Mouse (Mus musculus) CH12.LX (cell line): ENCODE results near the gene Gm11568. TPM values are rescaled to one million over a fixed set of nuclear protein-coding genes. Genes with fewer than 3 reads are reported as not detected.
"Not testable (repeated sequence)": the region's sequence is repeated elsewhere in the genome, so short reads cannot be mapped to it uniquely, and the experiment has no call there.

Source experiments
- DNase-seq: peaks from one replicate; pipeline ENCODE4 v3.0.0-alpha.2; 2013; ENCODE audit errors: extremely low read depth
- H3K27ac ChIP-seq: 2 replicates; pipeline ENCODE4 v1.5.1; 2012; ENCODE audit warnings: low read depth, mild to moderate bottlenecking, control low read depth, moderate library complexity; ENCODE audit not compliant: insufficient read depth
- H3K27me3 ChIP-seq: replicated peaks from 2 replicates; pipeline ENCODE3; 2012; ENCODE audit warnings: inconsistent platforms
- H3K36me3 ChIP-seq, 2 experiments: replicated peaks in 1 of 2; 2 replicates each; pipeline versions ENCODE3 to v1.6.1; 2012; ENCODE audit warnings: inconsistent platforms in 1 of 2, low read length in 1 of 2, mild to moderate bottlenecking in 1 of 2, mixed read lengths in 1 of 2, moderate library complexity in 1 of 2; ENCODE audit not compliant: control insufficient read depth in 1 of 2, insufficient read depth in 1 of 2
- H3K4me1 ChIP-seq, 2 experiments: 2 replicates each; pipeline ENCODE4 v1.6.1; 2012; ENCODE audit warnings: inconsistent platforms in 1 of 2, moderate library complexity in 1 of 2; ENCODE audit not compliant: insufficient read depth in 2 of 2, control insufficient read depth in 1 of 2
- H3K4me2 ChIP-seq: 2 replicates; pipeline ENCODE4 v1.6.1; 2012; ENCODE audit warnings: low read depth, mild to moderate bottlenecking, control low read depth; ENCODE audit not compliant: poor library complexity, insufficient read depth, severe bottlenecking
- H3K4me3 ChIP-seq, 3 experiments: fragments of 150-350 bp in 1 of 3; sonication (generic) in 1 of 3; replicated peaks in 1 of 3; 2 replicates each; pipeline versions ENCODE3 to v1.5.1; 2011 to 2012; ENCODE audit warnings: low read depth in 2 of 3, low read length in 2 of 3, mild to moderate bottlenecking in 2 of 3, moderate library complexity in 2 of 3, control low read depth in 1 of 3, improper control_type of control experiment in 1 of 3, inconsistent platforms in 1 of 3, mixed read lengths in 1 of 3; ENCODE audit not compliant: poor library complexity in 1 of 3
- H3K79me2 ChIP-seq: replicated peaks from 2 replicates; pipeline ENCODE4 v1.6.1; 2012; ENCODE audit warnings: mild to moderate bottlenecking, moderate library complexity; ENCODE audit not compliant: control insufficient read depth, poor library complexity, insufficient read depth, severe bottlenecking; ENCODE audit errors: extremely low read depth
- H3K9ac ChIP-seq: 2 replicates; pipeline ENCODE4 v1.6.1; 2012; ENCODE audit warnings: low read depth, mild to moderate bottlenecking, control low read depth, moderate library complexity; ENCODE audit not compliant: insufficient read depth
- H3K9me3 ChIP-seq: replicated peaks from 2 replicates; pipeline ENCODE3; 2012; ENCODE audit warnings: low read length, inconsistent platforms, mixed read lengths
- BHLHE40 ChIP-seq: IDR thresholded peaks from 2 replicates; pipeline ENCODE4 v1.6.1; 2011; ENCODE audit warnings: mild to moderate bottlenecking, low read depth, low read length, improper control_type of control experiment
- CHD1 ChIP-seq: IDR thresholded peaks from 2 replicates; pipeline ENCODE4 v1.6.1; 2012; ENCODE audit warnings: low read depth, low read length, improper control_type of control experiment, inconsistent platforms
- CTCF ChIP-seq, 2 experiments: IDR thresholded peaks in 1 of 2; conservative IDR thresholded peaks in 1 of 2; 2 replicates each; pipeline ENCODE4 v1.5.1; 2011 to 2012; ENCODE audit warnings: low read depth in 2 of 2, low read length in 2 of 2, improper control_type of control experiment in 1 of 2, inconsistent platforms in 1 of 2, mild to moderate bottlenecking in 1 of 2, moderate library complexity in 1 of 2
- ETS1 ChIP-seq: conservative IDR thresholded peaks from 2 replicates; pipeline ENCODE4 v1.6.1; 2012; ENCODE audit warnings: low read depth, mild to moderate bottlenecking, inconsistent platforms, low read length, improper control_type of control experiment, moderate library complexity
- GABPA ChIP-seq: IDR thresholded peaks from 2 replicates; pipeline ENCODE4 v1.6.1; 2012; ENCODE audit warnings: low read depth, low read length, improper control_type of control experiment, inconsistent platforms; ENCODE audit not compliant: insufficient replicate concordance
- KAT2A ChIP-seq: IDR thresholded peaks from 2 replicates; pipeline ENCODE4 v1.6.1; 2012; ENCODE audit warnings: low read length, improper control_type of control experiment, inconsistent platforms; ENCODE audit not compliant: insufficient replicate concordance
- MAFK ChIP-seq: IDR thresholded peaks from 2 replicates; pipeline ENCODE4 v1.6.1; 2011; ENCODE audit warnings: low read length, improper control_type of control experiment; ENCODE audit not compliant: insufficient replicate concordance
- MAZ ChIP-seq: IDR thresholded peaks from 2 replicates; pipeline ENCODE4 v1.6.1; 2012; ENCODE audit warnings: low read depth, mild to moderate bottlenecking, inconsistent platforms, low read length, improper control_type of control experiment, moderate library complexity
- MEF2A ChIP-seq: IDR thresholded peaks from 2 replicates; pipeline ENCODE4 v1.6.1; 2014; ENCODE audit warnings: low read depth, mild to moderate bottlenecking, inconsistent platforms, low read length, improper control_type of control experiment, borderline replicate concordance
- MXI1 ChIP-seq: IDR thresholded peaks from 2 replicates; pipeline ENCODE4 v1.6.1; 2011; ENCODE audit warnings: mild to moderate bottlenecking, low read depth, low read length, improper control_type of control experiment
- MYC ChIP-seq: IDR thresholded peaks from 2 replicates; pipeline ENCODE4 v1.6.1; 2011; ENCODE audit warnings: low read depth, mild to moderate bottlenecking, improper control_type of control experiment, low read length
- NELFE ChIP-seq: IDR thresholded peaks from 2 replicates; pipeline ENCODE4 v1.6.1; 2011; ENCODE audit warnings: low read depth, low read length, improper control_type of control experiment
- NRF1 ChIP-seq: IDR thresholded peaks from 2 replicates; pipeline ENCODE4 v1.6.1; 2014; ENCODE audit warnings: low read depth, mild to moderate bottlenecking, inconsistent platforms, low read length, improper control_type of control experiment, moderate library complexity
- PAX5 ChIP-seq: IDR thresholded peaks from 2 replicates; pipeline ENCODE4 v1.6.1; 2012; ENCODE audit warnings: low read length, inconsistent platforms, mixed read lengths
- POLR2A ChIP-seq: IDR thresholded peaks from 2 replicates; pipeline ENCODE4 v1.6.1; 2011; ENCODE audit warnings: low read depth, mild to moderate bottlenecking, improper control_type of control experiment, low read length
- TCF12 ChIP-seq: IDR thresholded peaks from 2 replicates; pipeline ENCODE4 v1.6.1; 2014; ENCODE audit warnings: low read depth, mild to moderate bottlenecking, inconsistent platforms, low read length, improper control_type of control experiment
- UBTF ChIP-seq: IDR thresholded peaks from 2 replicates; pipeline ENCODE4 v1.6.1; 2012; ENCODE audit warnings: low read depth, mild to moderate bottlenecking, inconsistent platforms, low read length, improper control_type of control experiment, moderate library complexity
- ZKSCAN1 ChIP-seq: IDR thresholded peaks from 2 replicates; pipeline ENCODE4 v1.6.1; 2012; ENCODE audit warnings: low read depth, inconsistent platforms, low read length, improper control_type of control experiment, borderline replicate concordance
- dilution Hi-C: fragments of 300-500 bp; cut with MboI; formaldehyde crosslinking; loops from 2 replicates; pipeline ENCODE4 v1.14.3; 2020; ENCODE audit warnings: low sequenced_read_pairs; ENCODE audit not compliant: extremely low pct_unique_long_range_greater_than_20kb, extremely low pct_ligation_motif_present
- in situ Hi-C: fragments of 300-500 bp; cut with MboI; formaldehyde crosslinking; loops from 3 replicates; pipeline ENCODE4 v1.14.3; 2019; ENCODE audit warnings: low sequenced_read_pairs, low pct_ligation_motif_present, low pct_unique_long_range_greater_than_20kb, mixed read lengths
- polyA plus RNA-seq: library from polyadenylated mRNA; unstranded; fragments of >175 nt; gene quantifications from 2 replicates; pipeline ENCODE4 v1.2.1, GENCODE M21; 2012; ENCODE audit warnings: low read depth; ENCODE audit not compliant: insufficient read length
- total RNA-seq, 2 experiments: library from RNA; depleted of rRNA; stranded (reverse); fragments of 300-350 nt in 1 of 2; fragments of >200 nt in 1 of 2; gene quantifications; 2 replicates each; pipeline ENCODE4 v1.2.3; 2012 to 2014

The Gm11568 gene
- total RNA-seq (2012; rRNA removed) (not detected in 2 replicates), total RNA-seq (2014; rRNA removed) (not detected in 2 replicates), polyA plus RNA-seq (not detected in 2 replicates)

DNA sequence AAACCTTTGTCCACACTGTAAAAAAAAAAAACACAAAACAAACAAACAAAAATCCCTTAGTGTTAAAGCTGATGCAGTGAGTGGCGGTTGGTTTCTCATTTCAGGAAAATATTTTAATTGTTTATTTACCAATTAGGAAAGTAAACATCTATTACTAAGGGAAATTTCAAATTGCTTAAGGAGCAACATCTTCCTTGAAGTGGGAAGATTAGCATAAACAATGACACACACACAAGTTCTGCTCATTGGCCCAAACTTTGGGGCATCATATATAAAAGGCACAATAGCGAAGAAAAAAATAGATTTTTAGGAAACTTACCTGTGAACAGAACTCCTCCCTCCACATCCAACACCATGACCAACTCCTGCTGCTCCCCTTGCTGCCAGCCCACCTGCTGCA lies at the start of gene Gm11568:
Gene Gm11568 (plus strand): TSS at position 301 of the 400 bp plus-strand sequence.
- TF ChIP-seq NELFE (no peak), NRF1 (no peak), TCF12 (no peak), UBTF (no peak), POLR2A (no peak), PAX5 (no peak), ETS1 (no peak), MYC (no peak), MAZ (no peak), MEF2A (no peak), ZKSCAN1 (no peak), CHD1 (no peak), MAFK (no peak), MXI1 (no peak), CTCF (conservative IDR thresholded peaks at IDR 0.05 in 1 of 2, IDR thresholded peaks at IDR 0.05 in 1 of 2; ENCODE audit: low read depth in 2 of 2, low read length in 2 of 2) (no peak), KAT2A (no peak), BHLHE40 (no peak), GABPA (no peak)
- H3K4me3 ChIP-seq = no peak within 1 kb of the TSS
- no peak for DNase-seq
- H3K9ac ChIP-seq = no peak within 1 kb of the TSS
- in situ Hi-C loops (no loop called here), dilution Hi-C loops (no loop called here)
- H3K27ac ChIP-seq = no peak within 1 kb of the TSS
- no peaks in the 10 kb centered on the region for H3K36me3 ChIP-seq
- no peaks in the 10 kb centered on the region for H3K79me2 ChIP-seq
- H3K9me3 ChIP-seq = no peaks in the 10 kb centered on the region
- H3K27me3 ChIP-seq = peaks cover 63% of the 10 kb centered on the region
- no peak within 1 kb of the TSS for H3K4me2 ChIP-seq
- H3K4me1 ChIP-seq = no peaks in the 10 kb centered on the region

DNA sequence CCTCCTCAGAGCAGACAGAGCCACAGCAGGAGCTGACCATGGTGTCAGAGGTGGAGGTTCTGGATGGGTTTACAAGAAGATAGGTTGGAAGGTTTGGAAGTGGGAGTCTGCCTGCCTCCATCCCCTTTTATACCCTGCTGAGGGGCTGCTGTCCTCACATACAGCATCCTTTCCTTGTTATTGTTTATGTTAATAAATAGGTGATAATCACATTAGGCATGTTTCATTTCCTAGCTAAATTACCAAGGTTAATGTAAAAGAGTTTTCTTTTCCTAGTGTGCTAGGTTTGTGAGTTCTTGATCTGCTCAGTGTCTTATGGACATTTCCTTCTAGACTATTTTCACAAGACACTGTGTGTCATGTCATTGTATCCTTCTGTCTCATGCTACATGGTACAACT lies 47.9 kb upstream of the Gm11568 start, which contains the start of gene Krtap4-13:
Gene Krtap4-13 (minus strand): TSS at position 101 of the 400 bp plus-strand sequence.
- H3K9me3 ChIP-seq, H3K4me3 ChIP-seq, H3K4me2 ChIP-seq, H3K27ac ChIP-seq, H3K9ac ChIP-seq, H3K4me1 ChIP-seq, H3K79me2 ChIP-seq, H3K36me3 ChIP-seq, DNase-seq, dilution Hi-C loops, in situ Hi-C loops: not testable (repeated sequence)
- H3K27me3 ChIP-seq = peaks cover 39% of the 10 kb centered on the region

DNA sequence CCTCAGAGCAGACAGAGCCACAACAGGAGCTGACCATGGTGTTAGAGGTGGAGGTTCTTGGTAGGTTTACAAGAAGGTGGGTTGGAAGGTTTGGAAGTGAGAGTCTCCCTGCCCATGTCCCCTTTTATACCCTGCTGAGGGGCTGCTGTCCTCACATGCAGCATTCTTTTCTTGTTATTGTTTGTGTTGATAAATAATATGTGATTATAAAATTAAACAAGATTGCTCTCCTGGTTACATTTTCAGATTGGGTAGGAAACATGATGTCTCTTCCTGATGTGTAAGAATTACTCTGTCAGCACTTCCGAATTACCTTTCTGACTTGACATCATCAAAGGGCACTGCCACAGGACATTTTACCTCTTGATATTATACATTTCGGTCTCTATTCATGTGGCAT lies 42.2 kb upstream of the Gm11568 start, which contains the start of gene Gm11564:
Gene Gm11564 (minus strand): TSS at position 101 of the 400 bp plus-strand sequence.
- in situ Hi-C loops, dilution Hi-C loops, H3K27ac ChIP-seq, H3K4me3 ChIP-seq, H3K4me2 ChIP-seq, H3K36me3 ChIP-seq, H3K79me2 ChIP-seq, H3K9me3 ChIP-seq, H3K9ac ChIP-seq, H3K4me1 ChIP-seq, DNase-seq: not testable (repeated sequence)
- peaks cover 90% of the 10 kb centered on the region for H3K27me3 ChIP-seq
